Comparison of ENCODE assay signal across 19 mouse cellular contexts in the genomic region with DNA sequence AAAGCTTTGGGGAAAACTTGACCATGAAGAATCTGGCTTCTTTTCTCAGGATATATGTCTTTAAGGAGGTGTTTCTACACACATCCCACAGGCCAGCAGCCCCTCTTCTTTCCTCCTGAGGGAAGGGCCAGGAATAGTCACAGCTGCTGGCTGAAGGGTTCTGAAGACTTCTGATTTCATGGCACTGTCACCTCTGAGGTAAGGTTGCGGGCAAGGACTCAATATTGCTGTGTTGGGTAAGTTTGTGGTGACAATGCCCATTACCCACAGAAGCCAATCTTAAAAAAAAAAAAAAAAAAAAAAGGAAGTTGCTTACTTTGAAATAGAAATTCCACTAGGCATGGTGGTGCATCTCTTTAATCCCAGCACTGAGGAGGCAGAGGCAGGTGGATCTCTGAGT. TPM values are rescaled to one million over a fixed set of nuclear protein-coding genes. Genes with fewer than 3 reads are reported as not detected.
"Had no signal": no experiment of that assay in that cellular context is flagged by ENCODE, and none has a peak within 500 bp of the region (broad histone marks: within the 10 kb centered on the region; RNA-seq: fewer than 3 reads in every experiment).

No protein-coding gene starts in this region.

- H3K36me3 ChIP-seq: limb, embryonic 15.5 days; liver, embryonic 12.5 days; midbrain, embryonic 12.5 days had no signal

- H3K27me3 ChIP-seq: limb, embryonic 15.5 days; midbrain, embryonic 12.5 days had no signal

- ATAC-seq: intestine, postnatal 0 days; liver, embryonic 12.5 days had no signal

- H3K4me1 ChIP-seq: limb, embryonic 15.5 days; liver, embryonic 12.5 days; midbrain, embryonic 12.5 days had no signal

- H3K9ac ChIP-seq: limb, embryonic 15.5 days; liver, embryonic 12.5 days; lung, embryonic 14.5 days; midbrain, embryonic 12.5 days had no signal

- H3K9me3 ChIP-seq: limb, embryonic 15.5 days; liver, embryonic 12.5 days; midbrain, embryonic 12.5 days had no signal

- H3K27ac ChIP-seq: limb, embryonic 15.5 days; liver, embryonic 12.5 days; midbrain, embryonic 12.5 days had no signal

- H3K4me2 ChIP-seq: limb, embryonic 15.5 days; liver, embryonic 12.5 days; lung, embryonic 14.5 days; midbrain, embryonic 12.5 days had no signal

- H3K4me3 ChIP-seq: limb, embryonic 15.5 days; liver, embryonic 12.5 days; midbrain, embryonic 12.5 days had no signal

- DNase-seq: kidney, adult 8-10 months; kidney, postnatal 14 days; layer of hippocampus, postnatal 36 days; lung, postnatal 10 days; lung, postnatal 4 days; right cerebral cortex, postnatal 14 days; thymus, adult 2 months; thymus, postnatal 36 days had no signal

RNA-seq across cellular contexts. Expression of gene Gcnt3, which starts 5.7 kb away (rescaled TPM):
- total RNA-seq: layer of hippocampus, postnatal 36 days; left cerebral cortex, adult 8-10 months; left cerebral cortex, postnatal 25 days; megakaryocyte-erythroid progenitor cell, adult 5-6 weeks had no signal
- polyA plus RNA-seq: limb, embryonic 11.5 days; liver, embryonic 12.5 days; midbrain, embryonic 12.5 days; midbrain, postnatal 0 days; neural tube, embryonic 14.5 days; thymus, adult 2 months had no signal
